Mouse (Mus musculus) lung, embryonic 15.5 days (tissue): ENCODE results near the gene Lpcat1. TPM values are rescaled to one million over a fixed set of nuclear protein-coding genes. Genes with fewer than 3 reads are reported as not detected.

Experiments
- polyA plus RNA-seq: library from polyadenylated mRNA; unstranded; fragments of >200 nt; fragmentation: Nextera tagmentation; extraction: Ambion mirVana; gene quantifications from 2 replicates; pipeline ENCODE4 v1.2.1, GENCODE M21; 2015

Gene Lpcat1
- polyA plus RNA-seq, 1 experiment from 2014 or later: 99.2 TPM

Other genes with a start within 250 kb of the Lpcat1 start
- gene Irx4, start 206.7 kb upstream of the Lpcat1 start, polyA plus RNA-seq: 0.15 and 0.65 TPM in 2 replicates
- gene Mrpl36, start 138.7 kb upstream of the Lpcat1 start, polyA plus RNA-seq: 130 and 131 TPM in 2 replicates
- gene Ndufs6, start 138.7 kb upstream of the Lpcat1 start, polyA plus RNA-seq: 376 and 415 TPM in 2 replicates
- gene Slc6a3, start 69.5 kb downstream of the Lpcat1 start, polyA plus RNA-seq: 0.06 and 0.10 TPM in 2 replicates
- 113 and 118 TPM in 2 replicates for gene Clptm1l, start 136.8 kb downstream of the Lpcat1 start, polyA plus RNA-seq
- gene Tert, start 159.7 kb downstream of the Lpcat1 start, polyA plus RNA-seq: 3.2 and 4.6 TPM in 2 replicates
- not detected in 2 replicates for gene Slc6a18, start 210.8 kb downstream of the Lpcat1 start, polyA plus RNA-seq
- not detected in 2 replicates for gene Slc6a19, start 237.7 kb downstream of the Lpcat1 start, polyA plus RNA-seq